Mouse (Mus musculus) lung, postnatal 0 days (tissue): ENCODE measurements around the gene AY074887.

Source experiments
- CTCF ChIP-seq: IDR thresholded peaks from 2 replicates; pipeline ENCODE4 v1.5.1; 2016; ENCODE audit warnings: antibody characterized with exemption, mild to moderate bottlenecking
- EP300 ChIP-seq: IDR thresholded peaks from 2 replicates; pipeline ENCODE4 v1.6.1; 2016; ENCODE audit warnings: antibody characterized with exemption, mild to moderate bottlenecking, control low read depth

DNA sequence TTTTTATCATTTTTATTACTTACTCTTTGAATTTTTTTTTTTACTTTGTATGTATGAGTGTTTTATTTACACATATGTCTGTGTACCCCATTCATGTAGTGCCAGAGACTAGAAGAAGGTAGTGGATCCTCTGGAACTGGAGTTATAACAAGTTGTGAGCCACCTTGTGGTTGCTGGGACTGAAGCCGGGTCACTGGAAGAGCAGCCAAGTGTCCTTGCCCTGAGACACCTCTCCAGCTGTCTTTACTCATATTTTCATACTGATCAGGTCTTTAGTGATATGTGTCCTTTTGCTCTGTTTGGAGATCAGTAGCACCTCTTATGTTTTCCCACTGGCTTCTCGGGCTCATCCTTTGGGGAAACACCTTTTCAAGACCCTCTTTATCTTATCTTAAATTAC, 6.3 kb downstream of the AY074887 start:
- TF ChIP-seq CTCF (no peak), EP300 (no peak)
